Mouse (Mus musculus) megakaryocyte, embryonic 14.5 days (primary cell): ENCODE results near the gene Zbtb40.

Experiments
- FLI1 ChIP-seq: IDR thresholded peaks from 2 replicates; pipeline ENCODE4 v1.6.1; 2012; ENCODE audit warnings: low read length, inconsistent platforms, mixed read lengths
- GATA1 ChIP-seq: IDR thresholded peaks from 3 replicates; pipeline ENCODE4 v1.6.1; 2012; ENCODE audit warnings: mixed read lengths, low read length, inconsistent platforms, borderline replicate concordance

GRCm38 (mm10) chr4:136960581-136960980 lies 88.0 kb downstream of the Zbtb40 start:
- TF ChIP-seq FLI1 (no peak), GATA1 (no peak)
